Mouse (Mus musculus): Measurements from ENCODE around the gene Kat2b. TPM values are rescaled to one million over a fixed set of nuclear protein-coding genes. Genes with fewer than 3 reads are reported as not detected.
"Not testable (repeated sequence)": the region's sequence is repeated elsewhere in the genome, so short reads cannot be mapped to it uniquely, and the experiment has no call there.

The Kat2b gene
- total RNA-seq, 2 experiments from 2014 or later: 14.1 to 14.6 TPM

DNA sequence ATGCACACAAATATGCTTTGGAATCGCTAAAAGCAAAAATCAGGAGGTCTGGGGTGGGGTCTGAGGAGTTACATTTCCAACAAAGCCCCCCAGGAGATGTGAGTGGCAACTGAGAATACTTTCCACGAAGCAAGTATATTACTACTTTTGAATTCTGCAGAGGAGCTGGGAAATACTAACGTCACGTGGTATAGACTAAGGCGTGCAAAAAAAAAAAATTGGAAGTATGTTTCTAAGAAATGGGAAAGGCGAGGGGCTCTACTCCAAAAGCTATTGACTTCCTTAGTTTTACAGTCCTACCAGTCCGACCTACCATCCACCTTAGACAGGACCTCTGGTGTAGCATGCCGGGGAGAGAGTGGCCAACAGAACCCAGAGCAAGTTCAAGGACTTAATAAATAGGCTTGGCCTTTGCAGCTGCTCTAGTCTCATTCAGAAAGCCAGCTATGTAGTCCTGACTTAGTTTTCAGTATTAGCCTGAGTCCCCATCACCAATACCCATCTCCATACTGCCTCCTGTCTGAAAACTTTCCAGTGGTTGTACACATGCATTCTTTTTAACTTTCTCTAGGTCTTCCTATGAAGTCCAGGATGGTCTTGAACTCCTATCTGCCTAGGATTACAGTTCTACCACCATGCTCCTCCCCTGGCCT, 2.2 kb downstream of the Kat2b start:
- no peak for DNase-seq (ENCODE audit: low spot score in 2 of 2)

DNA sequence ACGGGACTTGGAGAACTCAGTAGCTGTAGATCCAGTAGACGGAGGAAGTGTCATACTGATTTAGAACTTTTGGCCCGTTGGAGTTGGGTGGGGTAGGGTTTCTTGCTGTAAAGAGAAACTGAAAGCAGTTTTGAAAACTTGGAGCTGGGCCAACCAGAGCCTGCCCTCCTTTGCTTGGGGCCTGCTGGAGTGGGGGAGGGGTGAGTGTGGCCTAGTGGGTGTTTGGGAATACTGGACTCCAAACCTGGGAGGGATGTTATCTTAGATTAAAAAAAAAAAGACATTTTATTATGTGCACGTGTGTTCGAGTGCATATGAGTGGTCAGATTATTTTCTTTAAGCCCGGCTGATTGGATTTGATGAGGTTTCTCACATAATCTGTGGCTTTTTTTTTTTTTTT, 3.2 kb downstream of the Kat2b start:
- peak; percentile 49 to 69 for DNase-seq (ENCODE audit: low spot score in 2 of 2)

DNA sequence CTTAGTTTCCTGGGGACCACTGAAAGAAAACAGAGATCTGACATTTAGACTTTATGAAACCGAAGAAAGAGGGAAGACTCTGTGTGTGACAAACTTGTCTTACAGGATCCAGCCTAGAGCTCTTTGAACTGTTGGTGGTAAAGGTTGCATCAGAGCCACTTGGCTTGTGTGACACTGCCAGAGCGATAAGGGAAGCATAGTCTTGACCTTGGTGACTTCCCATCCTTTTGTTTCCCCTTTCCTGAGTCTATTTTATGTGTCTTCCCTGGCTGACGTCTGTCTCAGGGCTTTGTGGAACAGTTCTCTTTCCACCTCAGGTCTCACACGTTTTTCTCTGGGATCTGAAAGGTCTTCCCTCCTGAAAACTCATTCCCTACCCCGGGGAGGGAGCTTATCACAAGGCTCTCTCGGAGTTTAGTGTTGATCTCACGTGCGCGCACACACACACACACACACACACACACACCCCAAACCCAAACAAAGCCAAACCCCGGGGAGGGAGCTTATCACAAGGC, 3.8 kb downstream of the Kat2b start:
- no peak for DNase-seq (ENCODE audit: low spot score in 2 of 2)

DNA sequence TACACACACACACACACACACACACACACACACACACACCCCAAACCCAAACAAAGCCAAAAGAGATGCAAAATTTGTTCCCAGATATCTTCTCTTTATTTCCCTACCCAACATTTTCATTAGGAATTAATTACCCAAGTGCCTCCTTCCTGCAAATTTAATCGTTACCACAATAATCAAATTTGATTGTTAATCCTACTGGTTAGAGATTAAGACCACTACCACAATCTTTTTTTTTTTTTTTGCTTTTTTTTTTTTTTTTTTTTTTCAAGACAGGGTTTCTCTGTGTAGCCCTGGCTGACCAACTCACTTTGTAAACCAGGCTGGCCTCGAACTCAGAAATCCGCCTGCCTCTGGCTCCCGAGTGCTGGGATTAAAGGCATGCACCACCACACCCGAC, 4.3 kb downstream of the Kat2b start:
- DNase-seq (ENCODE audit: low spot score in 2 of 2): not testable (repeated sequence)

DNA sequence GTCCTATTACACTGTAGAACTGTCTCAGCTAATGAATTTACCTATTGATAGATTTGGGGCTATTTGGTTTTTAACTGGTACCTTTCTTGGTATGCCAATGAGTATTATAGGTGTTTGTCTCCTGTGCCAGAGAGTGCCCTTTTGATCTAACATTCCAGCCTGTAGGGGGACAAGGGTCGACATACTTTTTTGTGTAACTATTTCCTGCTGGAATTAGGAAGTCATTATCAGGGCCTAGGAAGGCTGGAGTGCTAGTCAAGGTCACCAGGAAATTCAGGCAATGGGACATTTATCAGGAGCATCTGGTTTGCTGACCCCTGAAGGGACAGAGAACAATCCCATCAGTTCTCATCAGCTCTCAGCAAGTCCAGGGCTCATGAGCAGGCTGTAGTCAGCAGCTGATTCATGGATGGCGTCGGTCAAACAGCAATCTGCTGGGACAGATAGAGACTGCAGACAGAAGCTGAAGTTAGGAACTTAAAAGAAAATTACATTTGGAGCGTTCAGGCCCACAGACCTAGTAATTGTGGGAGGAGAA, 6.4 kb downstream of the Kat2b start:
- no peak for DNase-seq (ENCODE audit: low spot score in 2 of 2)

DNA sequence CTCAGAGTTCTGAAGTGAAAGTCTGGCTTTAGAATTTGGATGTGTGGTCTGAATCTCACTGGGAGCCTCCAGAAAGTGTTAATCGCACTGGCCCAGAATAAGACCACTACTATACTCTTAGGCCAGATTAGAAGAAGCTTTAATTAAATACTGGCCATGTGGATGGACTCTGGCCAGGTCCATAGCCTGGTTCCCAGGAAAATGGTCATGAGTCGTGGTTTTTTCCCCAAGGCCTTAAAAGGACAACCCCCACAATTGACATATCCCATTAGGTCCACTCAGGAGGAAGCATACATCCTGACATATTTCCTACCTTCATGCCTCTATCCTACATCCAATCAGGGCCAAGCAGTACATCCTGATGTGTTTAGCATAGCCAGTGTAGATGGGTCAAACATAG, 10.5 kb downstream of the Kat2b start:
- no peak for DNase-seq (ENCODE audit: low spot score in 2 of 2)

DNA sequence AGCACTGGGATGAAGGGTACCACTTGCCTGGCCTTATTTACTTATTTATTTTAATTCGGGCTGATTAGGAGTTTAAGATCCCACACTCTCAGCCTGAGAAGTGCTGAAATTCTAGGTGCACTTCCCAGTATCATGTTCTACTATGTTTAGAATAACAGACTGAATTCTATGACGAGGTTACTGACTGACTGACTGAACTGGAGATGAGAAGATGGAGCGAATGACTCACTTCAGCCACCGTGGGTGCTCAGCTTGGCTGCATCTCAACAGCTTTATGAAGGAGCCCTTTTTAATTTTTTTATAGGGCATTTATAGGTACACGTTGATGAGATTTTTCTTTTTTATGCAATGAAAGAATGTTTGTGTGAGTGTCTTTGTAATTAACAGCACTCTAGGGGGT, 11.1 kb downstream of the Kat2b start:
- no peak for DNase-seq (ENCODE audit: low spot score in 2 of 2)

DNA sequence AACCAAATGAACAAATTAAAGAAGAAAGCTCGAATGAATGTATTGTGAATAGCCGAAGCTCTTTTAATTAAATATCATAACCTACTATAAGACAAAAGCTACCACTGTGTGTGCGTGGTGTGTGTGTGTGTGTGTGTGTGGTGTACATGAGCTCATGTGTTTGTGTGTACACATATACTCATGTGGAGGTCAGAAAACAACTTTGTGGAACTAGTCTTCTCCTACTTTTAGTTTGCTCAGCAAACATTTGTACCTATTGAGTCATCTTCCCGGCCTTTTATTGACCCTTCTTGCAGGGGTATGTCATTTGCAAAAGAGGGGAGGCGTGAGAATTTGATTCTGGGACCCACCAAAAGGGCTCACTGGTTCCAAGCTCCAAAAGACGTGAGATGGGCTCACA, 11.6 kb downstream of the Kat2b start:
- no peak for DNase-seq (ENCODE audit: low spot score in 2 of 2)

DNA sequence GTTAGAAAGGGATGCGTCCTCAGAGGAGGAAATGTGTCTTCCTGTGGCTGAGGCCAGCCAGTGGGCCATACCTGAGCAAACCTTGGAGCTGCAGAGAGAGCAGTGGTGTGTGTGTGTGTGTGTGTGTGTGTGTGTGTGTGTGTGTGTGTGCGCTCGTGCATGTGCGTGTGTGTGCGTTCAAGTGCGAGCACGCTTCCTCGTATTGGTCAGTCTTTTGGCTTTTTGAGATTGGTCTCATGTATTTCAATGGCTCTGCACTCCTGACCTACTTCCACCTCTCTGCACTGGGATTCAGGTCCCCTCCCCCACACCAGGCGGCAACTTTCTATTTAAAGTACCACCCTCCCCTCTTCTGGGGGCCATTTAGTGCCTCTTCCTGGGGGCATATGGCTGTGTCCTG, 12.1 kb downstream of the Kat2b start:
- no peak for DNase-seq (ENCODE audit: low spot score in 2 of 2)

DNA sequence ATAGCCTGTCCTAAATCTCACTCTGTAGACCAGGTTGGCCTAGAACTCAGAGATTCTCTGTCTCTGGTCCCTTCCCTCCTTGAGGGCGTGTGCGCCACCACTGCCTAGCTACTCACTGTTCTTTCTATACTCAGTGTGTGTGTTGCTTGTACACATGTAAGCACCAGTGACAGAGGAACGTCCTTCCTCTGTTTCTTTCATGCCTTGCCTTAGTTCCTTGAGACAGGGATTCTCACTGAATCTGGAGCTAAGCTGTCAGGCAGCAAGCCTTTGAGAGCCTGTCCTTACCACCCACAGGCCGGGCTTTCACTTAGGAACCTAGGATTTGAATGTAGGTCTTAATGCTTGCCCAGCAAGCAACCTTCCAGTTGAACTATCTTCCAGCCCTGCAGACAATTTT, 13.0 kb downstream of the Kat2b start:
- no peak for DNase-seq (ENCODE audit: low spot score in 2 of 2)

DNA sequence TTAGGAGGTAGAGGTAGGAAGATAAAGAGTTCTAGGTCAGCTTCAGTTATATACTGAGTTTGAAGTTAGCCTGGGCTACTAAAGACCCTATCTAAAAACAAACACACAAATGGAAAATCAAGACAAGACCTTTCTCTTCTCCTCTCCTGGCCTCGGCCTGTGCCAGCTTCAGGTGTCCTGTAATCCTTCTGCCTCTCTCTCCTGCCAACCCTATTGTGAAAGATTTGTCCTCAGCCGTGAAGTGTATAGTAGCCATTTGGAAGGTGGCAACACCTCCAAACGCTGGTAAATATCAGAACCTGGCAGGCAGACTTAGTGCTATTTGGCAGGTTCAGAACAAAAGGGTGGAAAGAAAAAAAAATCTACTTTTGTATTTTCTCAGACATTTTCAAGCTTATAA, 13.6 kb downstream of the Kat2b start:
- DNase-seq (ENCODE audit: low spot score in 2 of 2): no peak

DNA sequence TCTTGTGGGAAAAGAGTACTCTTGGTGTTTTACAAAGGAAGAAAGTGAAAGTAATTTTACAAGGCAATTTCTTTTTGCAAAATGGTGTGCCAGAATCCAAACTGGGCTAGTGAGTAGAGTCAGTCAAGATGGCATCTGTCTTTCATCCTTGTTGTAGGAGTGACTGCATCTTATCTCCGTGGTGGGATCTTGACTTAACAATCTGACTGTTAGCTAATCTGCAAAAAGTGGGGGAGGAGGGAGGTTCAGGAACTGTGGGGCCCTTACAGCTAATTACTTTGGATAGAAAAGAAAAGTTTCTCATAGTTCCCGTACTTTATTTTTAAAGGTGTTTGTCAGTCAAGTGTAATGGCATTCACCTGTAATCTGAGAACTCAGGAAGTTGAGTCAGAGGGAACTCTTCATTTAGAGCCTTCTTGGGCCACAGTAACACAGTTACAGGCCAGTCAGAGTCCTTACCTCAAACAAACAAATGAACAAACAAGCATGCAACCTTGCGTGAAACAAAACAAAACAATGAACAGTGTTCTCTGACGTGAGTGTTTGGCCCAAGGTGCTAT, 15.4 kb downstream of the Kat2b start:
- no peak for DNase-seq (ENCODE audit: low spot score in 2 of 2)

DNA sequence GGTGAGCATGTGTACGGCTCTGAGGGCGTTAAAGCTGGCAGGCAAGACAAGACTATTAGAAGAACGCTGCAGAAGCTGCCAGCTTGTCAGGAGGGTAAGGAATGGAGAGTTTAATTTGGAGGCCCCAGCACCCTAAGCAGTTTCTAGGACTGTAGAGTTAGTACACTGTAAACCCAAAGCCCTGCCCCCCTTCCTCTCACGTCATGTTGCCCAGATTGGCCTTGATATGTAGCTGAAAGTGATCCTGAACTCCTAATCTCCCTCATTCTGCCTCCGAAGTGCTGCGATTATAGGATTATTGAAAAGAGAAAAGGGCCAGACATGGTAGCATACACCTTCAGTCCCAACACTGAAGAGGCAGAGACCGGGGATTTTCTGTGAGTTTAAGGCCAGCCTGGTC, 16.1 kb downstream of the Kat2b start:
- no peak for DNase-seq (ENCODE audit: low spot score in 2 of 2)

DNA sequence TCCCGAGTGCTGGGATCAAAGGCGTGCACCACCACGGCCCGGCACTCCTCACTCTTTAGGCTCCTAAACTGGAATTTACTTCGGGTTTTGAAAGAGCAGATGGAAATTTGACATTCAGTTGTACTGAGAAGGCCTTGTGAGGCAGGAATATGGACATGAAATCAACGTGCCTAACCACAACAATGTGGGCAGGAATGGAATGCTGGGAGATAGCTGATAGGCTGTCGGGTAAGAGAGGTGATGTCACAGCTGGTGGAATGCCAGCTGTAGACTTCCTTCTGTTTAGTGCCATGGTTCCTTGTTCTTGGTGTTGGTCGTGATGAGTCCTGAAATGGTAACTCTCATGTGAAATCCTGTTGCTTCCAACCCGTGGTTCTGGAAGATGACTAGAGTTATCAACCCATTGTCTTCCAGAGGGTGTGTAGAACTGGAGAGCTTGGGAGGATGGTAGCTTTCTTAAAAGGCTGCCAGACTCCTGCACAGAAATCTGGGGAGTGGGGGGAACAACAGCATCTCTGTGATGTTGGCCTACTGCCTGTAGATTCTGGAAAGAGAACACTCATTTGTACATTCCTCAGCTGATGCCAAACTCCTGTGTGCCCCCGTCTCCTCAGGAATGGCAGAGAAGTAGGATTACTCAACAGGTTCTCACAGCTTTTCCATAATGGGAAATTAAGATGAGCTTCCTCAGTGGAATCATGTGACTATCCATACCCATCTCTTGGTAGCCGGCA, 17.4 kb downstream of the Kat2b start:
- no peak for DNase-seq (ENCODE audit: low spot score in 2 of 2)

DNA sequence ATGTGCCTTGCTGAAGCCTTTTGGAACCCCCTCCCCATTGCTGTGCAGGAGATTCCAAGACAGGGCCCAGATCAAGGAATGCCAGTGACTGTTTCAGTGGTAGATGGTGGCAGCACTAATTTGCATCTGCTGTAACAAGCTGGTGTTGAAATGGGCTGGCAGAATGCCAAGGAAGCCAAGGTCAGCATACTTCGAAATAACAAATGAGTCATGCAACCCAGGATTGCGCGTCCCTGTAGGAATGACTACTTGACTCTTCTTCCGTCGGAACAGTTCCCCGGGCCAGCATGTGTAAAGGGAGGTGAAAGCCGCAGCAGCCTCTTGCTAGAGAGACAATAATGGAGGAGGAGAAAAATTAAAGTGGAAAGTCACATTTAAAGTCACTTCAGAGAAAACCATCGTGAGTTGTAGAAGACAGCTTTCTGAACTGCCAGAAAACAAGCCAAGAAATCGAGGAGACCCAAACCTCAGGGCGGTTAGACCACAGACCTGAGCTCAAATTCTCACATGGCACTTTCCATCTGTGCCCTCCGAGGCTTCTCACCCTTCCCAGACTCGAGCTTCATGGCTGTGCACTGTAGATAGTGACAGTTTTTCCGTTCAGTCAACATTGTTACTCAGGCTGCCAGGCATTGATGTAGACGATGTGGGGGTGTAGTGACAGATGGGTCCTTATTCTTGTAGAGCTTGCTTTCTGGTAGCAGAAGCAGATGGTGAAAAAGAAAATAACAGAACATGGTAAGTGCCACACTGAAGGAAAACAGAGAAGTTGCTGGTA, 20.6 kb downstream of the Kat2b start:
- DNase-seq (ENCODE audit: low spot score in 2 of 2): peak; percentile 57 to 62

DNA sequence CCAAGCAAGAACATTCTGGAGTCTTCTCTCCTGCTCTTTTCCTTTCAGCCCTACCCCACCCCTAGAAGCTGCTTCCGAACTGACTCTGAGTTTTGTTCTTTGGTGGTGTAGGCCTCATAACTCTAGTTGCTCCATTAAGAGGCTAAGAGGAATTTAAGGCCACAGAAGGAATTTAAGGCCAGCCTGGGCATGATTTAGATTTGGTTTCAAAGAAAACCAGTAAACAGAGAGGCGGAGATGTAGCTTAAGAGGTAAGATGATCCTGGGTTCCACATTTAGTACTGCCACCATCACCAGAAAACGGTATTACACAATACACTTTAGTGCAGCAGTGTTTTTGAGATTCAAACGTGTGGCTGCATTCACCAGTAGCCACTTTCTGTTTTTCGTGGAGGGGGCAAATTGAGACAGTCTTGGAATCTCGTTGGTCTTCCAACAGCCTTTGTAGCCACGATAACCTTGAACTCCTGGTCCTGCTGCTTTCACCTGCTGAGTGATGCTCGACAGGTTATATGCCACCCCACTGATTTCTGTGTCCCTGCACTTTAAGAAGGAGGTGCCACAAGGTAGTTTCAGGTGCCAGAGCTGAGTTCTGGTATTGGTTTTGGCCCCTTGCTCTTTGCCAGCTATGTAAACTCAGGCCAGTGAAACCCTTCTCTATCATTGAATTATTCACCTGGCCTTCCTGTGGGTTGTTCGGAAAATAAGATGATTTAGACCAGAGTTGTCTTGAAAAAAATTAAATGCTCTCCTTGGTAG, 21.6 kb downstream of the Kat2b start:
- no peak for DNase-seq (ENCODE audit: low spot score in 2 of 2)

DNA sequence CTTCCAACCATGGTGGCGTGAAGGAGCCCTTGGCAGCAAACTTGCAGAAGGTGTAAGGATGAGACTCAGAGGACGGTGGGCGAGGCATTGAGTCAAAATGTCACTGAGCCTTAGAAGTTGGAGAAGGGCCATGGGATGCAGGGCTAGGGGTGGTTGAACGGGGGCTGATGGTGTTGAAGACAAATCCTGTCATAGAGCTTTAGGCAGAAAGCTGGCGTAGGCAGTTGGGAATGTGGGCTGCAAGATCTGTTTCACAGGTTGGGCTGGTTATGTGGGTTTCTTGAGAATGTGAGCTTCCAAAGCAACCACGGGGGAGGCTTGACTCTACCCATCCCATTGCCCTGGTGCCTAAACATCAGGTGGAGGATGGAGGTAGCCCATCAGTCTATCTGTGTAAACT, 23.4 kb downstream of the Kat2b start:
- no peak for DNase-seq (ENCODE audit: low spot score in 2 of 2)

DNA sequence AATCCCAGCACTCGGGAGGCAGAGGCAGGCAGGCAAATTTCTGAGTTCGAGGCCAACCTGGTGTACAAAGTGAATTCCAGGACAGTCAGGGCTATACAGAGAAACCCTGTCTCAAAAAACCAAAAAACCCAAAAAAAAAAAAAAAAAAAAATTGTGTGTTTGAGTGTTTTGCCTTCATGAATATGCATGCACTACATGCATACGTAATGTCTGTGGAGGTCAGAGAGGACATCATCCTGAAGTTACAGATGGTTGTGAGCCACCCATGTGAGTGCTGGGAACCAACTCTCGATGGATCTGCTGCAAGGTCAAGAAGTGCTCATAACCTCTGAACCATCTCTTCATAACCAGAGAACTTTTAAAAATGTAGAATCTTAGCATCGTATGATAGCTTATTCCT, 25.2 kb downstream of the Kat2b start:
- DNase-seq (ENCODE audit: low spot score in 2 of 2): no peak

DNA sequence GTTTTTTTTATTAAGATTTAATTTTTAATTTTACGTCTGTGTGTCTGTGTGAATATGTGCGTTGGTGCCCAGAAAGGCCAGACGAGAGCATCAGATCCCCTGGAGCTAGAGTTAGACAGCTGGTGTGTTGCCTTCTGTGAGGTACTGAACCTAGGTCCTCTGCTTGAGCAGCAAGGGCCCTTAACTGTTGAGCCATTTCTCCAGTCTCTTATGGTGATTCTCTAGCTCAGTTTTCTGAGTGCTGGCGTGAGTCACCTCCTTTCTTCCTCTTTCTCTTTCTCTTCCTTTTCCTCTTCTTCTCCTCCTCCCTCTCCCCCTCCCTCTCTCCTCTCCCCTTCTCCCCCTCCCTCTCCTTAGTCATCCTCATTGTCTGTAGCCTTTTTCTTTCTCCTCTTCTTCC, 27.9 kb downstream of the Kat2b start:
- no peak for DNase-seq (ENCODE audit: low spot score in 2 of 2)

DNA sequence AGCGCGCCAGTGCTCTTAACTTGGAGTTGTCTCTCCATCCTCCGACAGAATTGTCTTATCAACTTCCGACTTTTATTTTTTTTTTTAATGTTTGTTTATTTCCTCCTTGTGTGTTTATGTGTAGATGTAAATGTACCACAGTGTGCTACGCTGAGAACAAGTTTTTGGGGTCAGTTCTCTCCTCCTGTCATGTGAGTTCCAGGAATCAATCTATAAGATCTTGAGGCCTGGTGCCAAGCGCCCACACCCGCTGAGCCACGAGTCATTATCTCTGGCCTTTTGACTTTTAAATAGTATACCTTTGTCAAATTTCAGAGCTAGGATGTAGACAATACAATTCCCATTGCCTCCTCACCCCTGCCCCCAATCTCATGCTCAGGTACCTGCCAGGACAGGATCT, 28.9 kb downstream of the Kat2b start:
- DNase-seq (ENCODE audit: low spot score in 2 of 2): no peak
